Mouse (Mus musculus): ENCODE measurements around the gene Lrcol1.

- no peak for TF ChIP-seq CTCF (IDR thresholded peaks at IDR 0.05; ENCODE audit: low read depth)
- no peak for TF ChIP-seq EP300 (IDR thresholded peaks at IDR 0.05; ENCODE audit: low read depth)
These were observed 14.0 kb upstream of the Lrcol1 start for GRCm38 (mm10) chr5:110330508-110330907.

Measured in liver, postnatal 0 days (tissue).